Mouse (Mus musculus): Measurements from ENCODE around the gene Arf6. TPM values are rescaled to one million over a fixed set of nuclear protein-coding genes. Genes with fewer than 3 reads are reported as not detected.

Gene Arf6
- total RNA-seq, 2 experiments from 2014 or later, result 100 to 105 TPM

- no peak for DNase-seq (ENCODE audit: low spot score in 2 of 2)
Measured at GRCm38 (mm10) chr12:69410767-69411166, 38.8 kb downstream of the Arf6 start.

- DNase-seq (ENCODE audit: low spot score in 2 of 2), result no peak
Measured at GRCm38 (mm10) chr12:69411936-69412335, 40.0 kb downstream of the Arf6 start.

GRCm38 (mm10) chr12:69413303-69413702, 41.4 kb downstream of the Arf6 start:
- no peak for DNase-seq (ENCODE audit: low spot score in 2 of 2)

GRCm38 (mm10) chr12:69414826-69415572, 43.0 kb downstream of the Arf6 start:
- no peak for DNase-seq (ENCODE audit: low spot score in 2 of 2)

- no peak for DNase-seq (ENCODE audit: low spot score in 2 of 2)
Measured at GRCm38 (mm10) chr12:69416793-69417192, 44.8 kb downstream of the Arf6 start.

DNA sequence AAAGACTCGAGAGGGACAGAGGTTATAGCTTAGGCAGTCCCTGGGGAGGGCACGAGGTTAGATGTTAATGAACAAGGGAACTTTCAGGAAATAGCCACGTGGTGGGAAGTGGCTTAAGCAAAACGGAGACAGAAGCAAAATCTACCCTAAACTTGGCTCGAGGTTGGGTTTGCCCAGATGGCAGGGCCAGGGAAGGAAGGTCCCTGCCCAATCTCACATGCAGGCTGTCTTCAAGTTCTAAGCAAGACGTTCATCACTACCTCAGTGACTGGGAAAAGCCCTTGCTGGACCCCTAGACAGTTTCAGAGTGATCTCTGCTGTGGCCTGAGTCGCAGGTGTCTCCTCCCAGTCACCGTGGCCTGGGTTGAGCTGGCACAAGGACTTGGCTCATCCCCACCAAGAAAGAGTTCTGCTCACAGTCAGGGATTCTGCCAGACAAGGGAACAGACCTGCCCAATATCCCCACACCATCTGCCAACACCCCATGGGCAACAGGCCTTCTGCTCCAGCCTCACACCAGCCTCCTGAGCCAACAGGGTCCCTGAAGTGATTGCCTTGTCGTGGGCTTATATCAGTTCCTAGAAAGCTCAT, 45.8 kb downstream of the Arf6 start:
- no peak for DNase-seq (ENCODE audit: low spot score in 2 of 2)

DNA sequence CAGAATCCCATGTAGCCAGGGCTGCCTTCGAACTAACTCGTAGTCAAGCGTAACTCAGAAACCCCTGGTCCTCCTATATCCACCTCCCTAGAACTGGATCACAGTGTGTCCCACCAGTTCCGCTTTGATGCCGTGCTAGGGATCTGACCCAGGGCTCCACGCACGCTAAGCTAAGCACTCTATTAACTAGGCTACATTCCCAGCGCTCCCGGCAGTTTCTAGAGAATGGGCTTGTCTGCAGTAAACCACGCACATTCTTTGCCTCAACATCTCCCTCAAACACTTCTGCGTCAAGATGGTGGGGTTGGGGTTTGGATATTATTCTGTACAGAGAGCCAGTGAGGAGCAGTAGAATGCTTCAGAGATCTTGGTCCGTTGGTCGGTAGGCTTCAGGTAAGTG, 46.7 kb downstream of the Arf6 start:
- DNase-seq (ENCODE audit: low spot score in 2 of 2), result no peak

DNA sequence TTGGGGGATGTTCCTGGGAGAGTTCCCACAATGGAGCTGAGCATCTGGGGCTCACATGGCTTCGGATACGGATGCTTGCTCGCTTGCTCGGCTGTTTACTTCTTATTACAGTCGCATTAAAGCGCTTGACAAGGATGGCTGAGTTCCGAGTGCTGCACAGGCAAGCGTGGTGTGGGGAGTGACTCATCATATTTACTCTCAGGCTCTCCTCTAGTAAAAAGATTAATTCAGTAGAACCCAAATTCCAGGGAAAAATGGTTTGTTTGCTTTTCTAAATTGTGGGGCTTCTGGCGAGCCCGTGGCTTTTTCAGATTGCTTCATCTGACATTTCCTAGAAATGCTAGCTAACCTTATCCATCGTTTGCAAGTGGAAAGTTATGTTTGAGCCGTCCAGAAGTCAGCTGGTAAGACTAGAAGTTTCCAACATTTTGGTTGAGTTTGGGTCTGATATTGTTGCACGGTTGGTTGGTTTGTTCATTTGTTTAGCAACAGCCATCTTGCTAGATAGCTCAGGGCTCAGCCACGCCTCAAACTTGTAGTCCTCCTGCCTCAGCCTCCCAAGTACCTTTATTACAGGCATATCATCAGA, 47.2 kb downstream of the Arf6 start:
- DNase-seq (ENCODE audit: low spot score in 2 of 2), result no peak

DNA sequence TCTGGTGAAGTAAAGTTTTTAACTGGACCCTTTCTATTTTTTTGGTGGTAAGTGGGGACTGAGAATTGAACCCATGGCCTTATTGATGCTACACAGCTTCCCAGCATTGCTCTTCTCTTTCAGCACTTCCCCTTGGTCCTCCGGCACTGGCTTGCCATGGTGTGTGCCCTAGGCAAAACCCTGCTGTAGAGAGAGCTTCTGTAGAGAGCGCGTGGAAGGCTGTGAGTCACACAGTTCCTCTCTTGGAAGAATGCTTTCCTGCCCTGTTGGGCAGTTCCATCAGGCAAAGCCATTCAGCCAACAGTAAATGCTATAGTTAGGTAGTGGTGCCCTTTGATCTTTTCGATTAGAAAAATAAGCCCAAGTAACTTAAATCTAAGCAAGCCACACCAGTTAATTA, 47.7 kb downstream of the Arf6 start:
- DNase-seq (ENCODE audit: low spot score in 2 of 2), result no peak

GRCm38 (mm10) chr12:69420716-69421115, 48.8 kb downstream of the Arf6 start:
- DNase-seq (ENCODE audit: low spot score in 2 of 2), result no peak

DNA sequence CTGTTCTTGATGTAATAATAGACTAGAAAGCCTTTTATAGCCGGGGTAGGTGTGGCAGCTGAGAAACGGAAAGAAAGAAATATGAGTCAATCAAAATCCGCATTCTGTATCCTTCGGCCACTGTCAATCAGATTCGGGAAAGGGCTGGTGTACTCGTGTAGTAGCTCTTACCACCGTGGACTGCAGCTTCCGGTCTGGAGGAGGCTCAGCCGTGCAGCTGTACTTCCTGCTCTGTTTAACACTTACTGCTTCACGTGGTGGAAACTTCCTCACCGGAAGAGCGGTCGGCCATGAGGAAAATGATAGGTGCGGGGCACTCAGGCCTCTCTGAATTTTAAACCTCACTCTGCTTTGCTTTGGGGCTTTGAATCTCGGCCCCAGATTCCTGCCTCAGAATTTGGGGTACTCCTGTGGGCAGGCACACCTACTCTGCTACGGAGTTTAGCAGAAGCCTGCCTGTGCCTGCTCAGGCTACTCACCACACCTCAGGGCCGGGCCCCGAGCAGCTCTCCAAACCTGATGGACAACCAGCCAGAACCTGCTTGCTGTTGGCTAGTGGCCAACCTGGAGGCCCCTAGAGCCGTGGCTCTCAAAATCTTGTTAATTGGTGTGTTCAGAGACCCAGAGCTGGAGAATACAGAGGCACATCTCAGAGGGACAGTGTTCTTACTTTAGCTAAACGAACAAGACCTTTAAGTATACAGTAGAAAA, 51.0 kb downstream of the Arf6 start:
- no peak for DNase-seq (ENCODE audit: low spot score in 2 of 2)

Small RNA genes lying within 50 kb of the gene (microRNA-seq; reads per million reads assigned to microRNA genes)
- not detected for gene Gm47299
- not detected for gene Gm47305

Other genes starting within 250 kb of the Arf6 start
- gene Rps29, start 213.0 kb upstream of the Arf6 start, total RNA-seq (2021), result 1,000 to 10,000 TPM; 1,787 to 1,858 TPM
- gene Lrr1, start 203.3 kb upstream of the Arf6 start, total RNA-seq (2021), result 1 to 10 TPM; 2.7 to 5.4 TPM
- 100 to 1,000 TPM; 523 to 531 TPM for gene Rpl36al, start 188.1 kb upstream of the Arf6 start, total RNA-seq (2021)
- gene Mgat2, start 188.0 kb upstream of the Arf6 start, total RNA-seq (2021), result 10 to 100 TPM; 51.4 to 53.9 TPM
- gene Gm49383, start 175.0 kb upstream of the Arf6 start, total RNA-seq (2021), result 1 to 10 TPM; 7.2 to 9.2 TPM
- 1 to 10 TPM; 1.9 to 2.0 TPM for gene Dnaaf2, start 173.7 kb upstream of the Arf6 start, total RNA-seq (2021)
- 1 to 10 TPM; 8.5 to 9.2 TPM for gene Gm49384, start 167.9 kb upstream of the Arf6 start, total RNA-seq (2021)
- gene Pole2, start 144.0 kb upstream of the Arf6 start, total RNA-seq (2021), result 1 to 10 TPM; 9.7 TPM
- gene Klhdc1, start 131.0 kb upstream of the Arf6 start, total RNA-seq (2021), result 10 to 100 TPM; 12.6 to 12.8 TPM
- 10 to 100 TPM; 86.4 to 86.8 TPM for gene Klhdc2, start 75.5 kb upstream of the Arf6 start, total RNA-seq (2021)
- 10 to 100 TPM; 45.4 to 49.9 TPM for gene Nemf, start 15.0 kb upstream of the Arf6 start, total RNA-seq (2021)
- 1 to 10 TPM; 1.1 to 1.2 TPM for gene Gm9887, start 308 bp downstream of the Arf6 start, total RNA-seq (2021)
- 10 to 100 TPM; 12.4 to 14.2 TPM for gene Vcpkmt, start 210.9 kb downstream of the Arf6 start, total RNA-seq (2021)

Data from adrenal gland, postnatal 4 days (tissue).